Mouse (Mus musculus): ENCODE data around the gene Pram1. TPM values are rescaled to one million over a fixed set of nuclear protein-coding genes. Genes with fewer than 3 reads are reported as not detected.

Pram1 gene
- polyA plus RNA-seq (2017; shearing (Covaris generic)): 1 to 10 TPM in 1 of 2 experiments, under 1 TPM in 1; 0.37 to 1.2 TPM

GRCm38 (mm10) chr17:33637516-33638276 lies at the start of gene Pram1:
Pram1 (plus strand) TSS chr17:33638056.

GRCm38 (mm10) chr17:33628621-33629486 lies 9.0 kb upstream of the Pram1 start, which contains the start of gene Zfp414:
Zfp414 (plus strand) TSS chr17:33629090.

GRCm38 (mm10) chr17:33686760-33687159 lies 48.9 kb downstream of the Pram1 start, which contains the start of gene Hnrnpm:
Hnrnpm (minus strand) TSS chr17:33686860.

Other genes starting within 250 kb of the Pram1 start
- 1 to 10 TPM; 5.2 to 10.0 TPM for gene Zfp101, start 243.4 kb upstream of the Pram1 start, polyA plus RNA-seq (2017; shearing (Covaris generic))
- gene Actl9, start 205.2 kb upstream of the Pram1 start, polyA plus RNA-seq (2017; shearing (Covaris generic)): not detected
- 10 to 100 TPM; 63.7 to 99.0 TPM for gene Adamts10, start 113.9 kb upstream of the Pram1 start, polyA plus RNA-seq (2017; shearing (Covaris generic))
- 100 to 1,000 TPM in 1 of 2 experiments, 10 to 100 TPM in 1; 24.4 to 168 TPM for gene Myo1f, start 82.3 kb upstream of the Pram1 start, polyA plus RNA-seq (2017; shearing (Covaris generic))
- 10 to 100 TPM; 63.4 to 90.3 TPM for gene Zfp414, start 9.0 kb upstream of the Pram1 start, polyA plus RNA-seq (2017; shearing (Covaris generic))
- gene Hnrnpm, start 48.8 kb downstream of the Pram1 start, polyA plus RNA-seq (2017; shearing (Covaris generic)): 100 to 1,000 TPM; 292 to 345 TPM
- gene March2, start 80.6 kb downstream of the Pram1 start, polyA plus RNA-seq (2017; shearing (Covaris generic)): 100 to 1,000 TPM; 115 to 135 TPM
- gene Rab11b, start 122.5 kb downstream of the Pram1 start, polyA plus RNA-seq (2017; shearing (Covaris generic)): 100 to 1,000 TPM; 257 to 293 TPM
- gene Angptl4, start 143.8 kb downstream of the Pram1 start, polyA plus RNA-seq (2017; shearing (Covaris generic)): 1 to 10 TPM; 2.2 to 9.0 TPM
- gene Kank3, start 172.5 kb downstream of the Pram1 start, polyA plus RNA-seq (2017; shearing (Covaris generic)): 1 to 10 TPM; 5.5 to 8.4 TPM
- 1,000 to 10,000 TPM in 1 of 2 experiments, 100 to 1,000 TPM in 1; 711 to 1,323 TPM for gene Rps28, start 186.5 kb downstream of the Pram1 start, polyA plus RNA-seq (2017; shearing (Covaris generic))
- 100 to 1,000 TPM; 336 to 377 TPM for gene Ndufa7, start 186.5 kb downstream of the Pram1 start, polyA plus RNA-seq (2017; shearing (Covaris generic))
- 10 to 100 TPM; 10.3 to 32.6 TPM for gene Cd320, start 205.0 kb downstream of the Pram1 start, polyA plus RNA-seq (2017; shearing (Covaris generic))
- gene Gm7029, start 235.8 kb downstream of the Pram1 start, polyA plus RNA-seq (2017; shearing (Covaris generic)): not detected

Measured in activated CD4-positive, CD25-positive, alpha-beta regulatory T cell (primary cell).